In genomic region chr19:58886467-58886866, GRCm38 (mm10) we compare ENCODE assay signal across 14 mouse cellular contexts. TPM values are rescaled to one million over a fixed set of nuclear protein-coding genes. Genes with fewer than 3 reads are reported as not detected.
DNase-seq lines count a peak whose midpoint lies in the region; TF ChIP-seq lines count a peak whose summit lies in the region.
"Had no signal": no experiment of that assay in that cellular context is flagged by ENCODE, and none has a peak within 500 bp of the region (broad histone marks: within the 10 kb centered on the region; RNA-seq: fewer than 3 reads in every experiment).

No protein-coding gene starts in this region.

- H3K36me3 ChIP-seq in heart, adult 2 months (ENCODE audit: control insufficient read depth, insufficient read depth, low read length), result no peaks in the 10 kb centered on the region
- no peaks in the 10 kb centered on the region for H3K36me3 ChIP-seq in E14TG2a.4 (ENCODE audit: insufficient read depth, low read length)
- H3K36me3 ChIP-seq: embryonic facial prominence, embryonic 10.5 days; intestine, embryonic 15.5 days; liver, embryonic 13.5 days had no signal

- intact Hi-C loops in heart, adult 2 months (cut with DNase I), result no loop called here
- intact Hi-C loops in heart, postnatal 14 days (cut with DNase I), result no loop called here

- TF ChIP-seq EP300 in heart, adult 2 months (IDR thresholded peaks at IDR 0.05; ENCODE audit: insufficient read depth, low read depth, low read length), result no peak

- 64% methylated on average over 7 of the region's 7 CpGs for WGBS in heart, adult 2 months
- 65% methylated on average over 7 of the region's 7 CpGs for WGBS in lung, adult 2 months

- TF ChIP-seq CTCF in heart, adult 2 months (IDR thresholded peaks at IDR 0.05), result peak; percentile 27
- peak; percentile 17; the same call in 1 of the 2 replicates for TF ChIP-seq CTCF in lung, adult 2 months (IDR thresholded peaks at IDR 0.05; ENCODE audit: insufficient read depth, low read length)
- peak; percentile 83 for TF ChIP-seq CTCF in E14TG2a.4 (conservative IDR thresholded peaks at IDR 0.05; ENCODE audit: low read length)

- TF ChIP-seq POLR2A in heart, adult 2 months (IDR thresholded peaks at IDR 0.05; ENCODE audit: insufficient read depth, low read depth, low read length), result no peak
- no peak for TF ChIP-seq POLR2A in lung, adult 2 months (IDR thresholded peaks at IDR 0.05; ENCODE audit: borderline replicate concordance, extremely low read depth, low read depth, low read length)

- H3K27me3 ChIP-seq in heart, adult 2 months (ENCODE audit: control insufficient read depth, insufficient read depth, low read length), result no peaks in the 10 kb centered on the region
- no peaks in the 10 kb centered on the region; the same call in 1 of the 2 replicates for H3K27me3 ChIP-seq in E14TG2a.4 (ENCODE audit: insufficient read depth, low read length)
- H3K27me3 ChIP-seq: intestine, embryonic 15.5 days; liver, embryonic 13.5 days had no signal

- H3K79me2 ChIP-seq in heart, adult 2 months (replicated peaks; ENCODE audit: control insufficient read depth, insufficient read depth, low read length), result no peaks in the 10 kb centered on the region

- H3K4me3 ChIP-seq in heart, adult 2 months, result no peak overlapping the region
- H3K4me3 ChIP-seq in lung, adult 2 months (replicated peaks; ENCODE audit: extremely low read depth, low read depth, low read length), result no peak overlapping the region
- no peak overlapping the region for H3K4me3 ChIP-seq in E14TG2a.4 (replicated peaks; ENCODE audit: low read length)
- H3K4me3 ChIP-seq: embryonic facial prominence, embryonic 10.5 days; intestine, embryonic 15.5 days; liver, embryonic 13.5 days; myocyte had no signal

- H3K9me3 ChIP-seq in E14TG2a.4 (ENCODE audit: low read length), result peaks cover 6% of the 10 kb centered on the region; the same call in 1 of the 2 replicates
- H3K9me3 ChIP-seq: embryonic facial prominence, embryonic 10.5 days; intestine, embryonic 15.5 days; liver, embryonic 13.5 days had no signal

- no peak for DNase-seq in heart, adult 2 months
- no peak for DNase-seq in heart, postnatal 14 days
- no peak for DNase-seq in lung, adult 2 months
- no peak for DNase-seq in lung, postnatal 36 days
- DNase-seq in c-Kit-negative CD71-positive TER-119-positive erythroid progenitor cells, embryonic 14.5 days (ENCODE audit: low read depth, low spot score), result peak; percentile 2
- DNase-seq in right cerebral cortex, adult 2 months (ENCODE audit: low spot score in 2 of 2), result no peak
- DNase-seq: cerebellum, adult 8-10 months; heart, postnatal 36 days; liver, embryonic 13.5 days had no signal

- no peak overlapping the region for H3K27ac ChIP-seq in heart, adult 2 months
- H3K27ac ChIP-seq: embryonic facial prominence, embryonic 10.5 days; intestine, embryonic 15.5 days; liver, embryonic 13.5 days had no signal

- no peak overlapping the region for H3K9ac ChIP-seq in heart, adult 2 months (ENCODE audit: low read depth, low read length)
- H3K9ac ChIP-seq: intestine, embryonic 15.5 days; liver, embryonic 13.5 days had no signal

- H3K4me1 ChIP-seq in heart, adult 2 months (ENCODE audit: control insufficient read depth, insufficient read depth, low read length), result no peaks in the 10 kb centered on the region
- H3K4me1 ChIP-seq in lung, adult 2 months (ENCODE audit: control insufficient read depth, insufficient read depth, low read length), result no peaks in the 10 kb centered on the region
- H3K4me1 ChIP-seq in E14TG2a.4 (replicated peaks; ENCODE audit: low read depth, low read length), result peaks cover 12% of the 10 kb centered on the region; the same call in 1 of the 2 replicates
- H3K4me1 ChIP-seq: intestine, embryonic 15.5 days; liver, embryonic 13.5 days had no signal

RNA-seq across cellular contexts. Expression of gene Eno4, which starts 56.8 kb away (rescaled TPM):
- total RNA-seq in heart, adult 2 months (2021), result not detected
- 0.27 TPM in 1 of 2 replicates, not detected in the other for polyA plus RNA-seq in heart, adult 2 months (2012; rRNA removed)
- total RNA-seq in heart, postnatal 14 days (2021), result not detected
- polyA plus RNA-seq in lung, adult 2 months (2012; rRNA removed), result 3.1 and 4.6 TPM in 2 replicates
- total RNA-seq: heart, postnatal 36 days; megakaryocyte, adult 5-6 weeks had no signal

RNA-seq across cellular contexts. Expression of gene Hspa12a, which starts 57.0 kb away (rescaled TPM):
- 10 to 100 TPM; 14.7 to 17.7 TPM for total RNA-seq in heart, adult 2 months (2021)
- 12.2 and 21.8 TPM in 2 replicates for polyA plus RNA-seq in heart, adult 2 months (2012; rRNA removed)
- 10 to 100 TPM; 25.7 to 28.5 TPM for total RNA-seq in heart, postnatal 14 days (2021)
- 12.5 and 13.1 TPM in 2 replicates for polyA plus RNA-seq in lung, adult 2 months (2012; rRNA removed)

Comparison
In these comparisons a context has a peak if more than half of its experiments do, and no peak if none do; other contexts are left out.
1. CTCF ChIP-seq: peak in every context shown above with its lines; median percentile 83 in E14TG2a.4; 27 in heart, adult 2 months; 17 in lung, adult 2 months.